Mouse (Mus musculus): ENCODE results near the gene Adam33.

DNA sequence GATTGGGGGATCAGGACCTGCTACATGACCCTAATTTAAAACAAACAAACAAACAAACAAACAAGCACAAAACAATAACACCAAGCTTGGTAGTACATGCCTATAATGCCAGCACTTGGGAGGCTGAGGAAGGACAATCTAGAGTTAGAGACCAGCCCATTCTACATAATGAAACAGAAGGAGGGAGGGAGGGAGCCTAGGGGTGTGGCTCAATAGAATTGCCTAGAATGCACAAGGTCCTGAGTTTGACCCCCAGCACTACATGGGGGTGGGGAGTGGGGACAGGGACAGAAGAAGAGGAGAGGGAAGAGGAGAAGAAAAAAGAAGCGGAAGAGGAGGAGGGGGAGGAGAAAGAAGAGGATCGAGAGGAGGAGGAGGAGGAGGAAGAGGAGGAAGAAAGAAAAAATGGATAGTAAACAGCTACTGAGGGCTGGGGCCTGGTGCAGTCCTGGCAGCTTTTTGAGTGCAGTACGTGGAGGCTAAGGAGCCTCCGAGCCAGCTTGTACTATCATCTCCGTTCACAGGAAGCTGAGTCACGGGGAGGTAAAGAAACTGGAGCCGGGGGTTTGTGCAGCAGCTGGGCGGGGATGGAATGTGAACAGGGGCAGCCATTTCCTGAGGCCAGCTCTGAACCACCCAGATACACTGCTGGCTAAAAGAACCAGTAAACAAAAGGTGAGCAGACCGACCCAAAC, 32.6 kb upstream of the Adam33 start:
- TF ChIP-seq POLR2A (IDR thresholded peaks at IDR 0.05; ENCODE audit: borderline replicate concordance, extremely low read depth, low read depth, low read length) (no peak), CTCF (IDR thresholded peaks at IDR 0.05; ENCODE audit: insufficient read depth, low read length) (no peak)

Measured in lung, adult 2 months (tissue).